Comparison of ENCODE assay signal across 11 mouse cellular contexts in the genomic region with DNA sequence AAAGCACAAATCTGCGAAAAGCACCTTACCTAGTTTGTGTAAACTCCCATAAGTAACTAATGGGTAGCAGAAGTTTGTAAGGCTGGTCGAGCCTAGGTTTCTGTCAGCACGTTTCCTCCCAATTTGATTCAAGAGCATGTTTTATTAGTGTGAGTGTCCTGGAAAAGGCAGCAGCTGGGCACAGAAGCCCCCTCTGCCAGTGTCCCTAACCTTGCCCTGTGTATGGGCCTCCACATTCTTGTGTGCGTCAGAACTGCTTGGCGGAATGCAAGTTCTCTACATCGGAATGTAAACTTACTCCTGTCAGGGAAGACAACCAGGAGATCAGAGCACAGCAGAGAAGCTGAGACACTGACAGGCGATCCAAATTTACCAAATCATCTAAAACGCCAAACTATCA.
A peak's percentile ranks its signal among the peaks of the same experiment; 100 is the strongest.
DNase-seq lines count a peak whose midpoint lies in the region; ATAC-seq and TF ChIP-seq lines count a peak whose summit lies in the region.
"Had no signal": no experiment of that assay in that cellular context is flagged by ENCODE, and none has a peak within 500 bp of the region (broad histone marks: within the 10 kb centered on the region; RNA-seq: fewer than 3 reads in every experiment).

No protein-coding gene starts in this region.

- TF ChIP-seq POLR2A in limb, embryonic 14.5 days (IDR thresholded peaks at IDR 0.05; ENCODE audit: borderline replicate concordance, extremely low read depth, insufficient read depth, insufficient read length), result no peak

- H3K36me3 ChIP-seq in kidney, embryonic 16.5 days (ENCODE audit: insufficient read depth, low read length), result no peaks in the 10 kb centered on the region
- H3K36me3 ChIP-seq in embryonic facial prominence, embryonic 11.5 days (replicated peaks; ENCODE audit: control insufficient read depth, insufficient read depth, low read depth, low read length), result no peaks in the 10 kb centered on the region
- H3K36me3 ChIP-seq in limb, embryonic 14.5 days (ENCODE audit: control insufficient read depth, insufficient read depth, low read length), result no peaks in the 10 kb centered on the region
- H3K36me3 ChIP-seq: hindbrain, embryonic 12.5 days had no signal

- no peak overlapping the region for H3K9ac ChIP-seq in kidney, embryonic 16.5 days (replicated peaks; ENCODE audit: low read length)
- H3K9ac ChIP-seq in embryonic facial prominence, embryonic 11.5 days (replicated peaks; ENCODE audit: low read length), result no peak overlapping the region
- no peak overlapping the region for H3K9ac ChIP-seq in limb, embryonic 14.5 days (ENCODE audit: low read depth, low read length, severe bottlenecking)
- H3K9ac ChIP-seq: forebrain, embryonic 13.5 days; hindbrain, embryonic 12.5 days; liver, embryonic 14.5 days had no signal

- 40% methylated on average over 8 of the region's 8 CpGs for WGBS in kidney, embryonic 16.5 days
- WGBS in embryonic facial prominence, embryonic 11.5 days, result 41% methylated on average over 8 of the region's 8 CpGs
- 31% methylated on average over 8 of the region's 8 CpGs for WGBS in limb, embryonic 14.5 days

- ATAC-seq in kidney, embryonic 16.5 days (ENCODE audit: low FRiP score, low TSS enrichment), result peak; percentile 67
- ATAC-seq in embryonic facial prominence, embryonic 11.5 days (replicated peaks; ENCODE audit: insufficient number of reproducible peaks, low FRiP score, low TSS enrichment, low read depth), result no peak
- peak; percentile 55 for ATAC-seq in limb, embryonic 14.5 days (ENCODE audit: low FRiP score, low read depth)

- H3K27ac ChIP-seq in kidney, embryonic 16.5 days (ENCODE audit: low read length), result no peak overlapping the region
- H3K27ac ChIP-seq in embryonic facial prominence, embryonic 11.5 days (replicated peaks; ENCODE audit: low read depth, low read length), result no peak overlapping the region
- H3K27ac ChIP-seq in limb, embryonic 14.5 days (replicated peaks; ENCODE audit: low read depth, low read length), result no peak overlapping the region
- H3K27ac ChIP-seq: forebrain, embryonic 13.5 days; hindbrain, embryonic 12.5 days; liver, embryonic 14.5 days had no signal

- DNase-seq in kidney, postnatal 36 days, result no peak
- peak; percentile 42 for DNase-seq in NIH3T3 (ENCODE audit: low read depth)
- DNase-seq in embryonic facial prominence, embryonic 11.5 days (ENCODE audit: low spot score), result peak; percentile 39
- DNase-seq in limb, embryonic 14.5 days (ENCODE audit: low spot score), result no peak
- DNase-seq in adrenal gland, adult 2 months, result no peak
- DNase-seq in right cerebral cortex, postnatal 4 days, result no peak
- DNase-seq: cerebellum, postnatal 36 days had no signal

- H3K4me1 ChIP-seq in kidney, embryonic 16.5 days (ENCODE audit: insufficient read depth, low read length), result peaks cover 55% of the 10 kb centered on the region
- 0 out of 2 replicates have a peak, but pooled peaks cover 4% of the 10 kb centered on the region for H3K4me1 ChIP-seq in embryonic facial prominence, embryonic 11.5 days (ENCODE audit: control insufficient read depth, insufficient read depth, low read length)
- H3K4me1 ChIP-seq in limb, embryonic 14.5 days (ENCODE audit: control insufficient read depth, insufficient read depth, low read length), result peaks cover 39% of the 10 kb centered on the region

- no peak overlapping the region for H3K4me2 ChIP-seq in kidney, embryonic 16.5 days (replicated peaks; ENCODE audit: low read depth, low read length)
- no peak overlapping the region for H3K4me2 ChIP-seq in embryonic facial prominence, embryonic 11.5 days (ENCODE audit: low read depth, low read length)
- H3K4me2 ChIP-seq in limb, embryonic 14.5 days (replicated peaks; ENCODE audit: low read depth, low read length, severe bottlenecking), result no peak overlapping the region
- H3K4me2 ChIP-seq: forebrain, embryonic 13.5 days; hindbrain, embryonic 12.5 days had no signal

- H3K4me3 ChIP-seq in kidney, embryonic 16.5 days (ENCODE audit: low read length), result no peak overlapping the region
- no peak overlapping the region for H3K4me3 ChIP-seq in embryonic facial prominence, embryonic 11.5 days (ENCODE audit: low read depth, low read length)
- H3K4me3 ChIP-seq in limb, embryonic 14.5 days (replicated peaks; ENCODE audit: low read length), result no peak overlapping the region
- H3K4me3 ChIP-seq: forebrain, embryonic 13.5 days; hindbrain, embryonic 12.5 days had no signal

- no peaks in the 10 kb centered on the region for H3K9me3 ChIP-seq in kidney, embryonic 16.5 days (ENCODE audit: low read length)
- no peaks in the 10 kb centered on the region for H3K9me3 ChIP-seq in embryonic facial prominence, embryonic 11.5 days (replicated peaks; ENCODE audit: control insufficient read depth, low read length)
- H3K9me3 ChIP-seq in limb, embryonic 14.5 days (ENCODE audit: control insufficient read depth, low read length), result no peaks in the 10 kb centered on the region
- H3K9me3 ChIP-seq: forebrain, embryonic 13.5 days; hindbrain, embryonic 12.5 days had no signal

- H3K27me3 ChIP-seq in kidney, embryonic 16.5 days (ENCODE audit: insufficient read depth, low read length), result no peaks in the 10 kb centered on the region
- no peaks in the 10 kb centered on the region for H3K27me3 ChIP-seq in embryonic facial prominence, embryonic 11.5 days (ENCODE audit: control insufficient read depth, insufficient read depth, low read length)
- no peaks in the 10 kb centered on the region for H3K27me3 ChIP-seq in limb, embryonic 14.5 days (ENCODE audit: control insufficient read depth, insufficient read depth, low read length)
- H3K27me3 ChIP-seq: forebrain, embryonic 13.5 days; hindbrain, embryonic 12.5 days had no signal

Comparison
In these comparisons a context has a peak if more than half of its experiments do, and no peak if none do; other contexts are left out.
1. DNase-seq: peak in NIH3T3 (single experiment) and embryonic facial prominence, embryonic 11.5 days (single experiment); none in kidney, postnatal 36 days (0 of 2), limb, embryonic 14.5 days (single experiment), adrenal gland, adult 2 months (single experiment) and right cerebral cortex, postnatal 4 days (single experiment).